Mouse (Mus musculus) intestine, embryonic 15.5 days (tissue): ENCODE results near the gene Dnajc15. TPM values are rescaled to one million over a fixed set of nuclear protein-coding genes. Genes with fewer than 3 reads are reported as not detected.
A peak's percentile ranks its signal among the peaks of the same experiment; 100 is the strongest.

Experiments used
- ATAC-seq: fragments of 200-750 bp; cut with Nextera tagmentation; 2 replicates; pipeline ENCODE4 v1.8.0; 2017; ENCODE audit warnings: moderate TSS enrichment, moderate library complexity
- H3K27ac ChIP-seq: fragments of 300-500 bp; sonication (generic); 2 replicates; pipeline ENCODE4 v1.5.1; 2015; ENCODE audit warnings: mild to moderate bottlenecking, inconsistent platforms
- H3K27me3 ChIP-seq: fragments of 300-500 bp; sonication (generic); replicated peaks from 2 replicates; pipeline ENCODE4 v1.6.1; 2015; ENCODE audit warnings: inconsistent platforms
- H3K36me3 ChIP-seq: fragments of 300-500 bp; sonication (generic); 2 replicates; pipeline ENCODE4 v1.6.1; 2015; ENCODE audit warnings: inconsistent platforms
- H3K4me1 ChIP-seq: fragments of 300-500 bp; sonication (generic); replicated peaks from 2 replicates; pipeline ENCODE4 v1.6.1; 2015; ENCODE audit warnings: inconsistent platforms
- H3K4me2 ChIP-seq: fragments of 300-500 bp; sonication (generic); replicated peaks from 2 replicates; pipeline ENCODE4 v1.6.1; 2015; ENCODE audit warnings: mild to moderate bottlenecking, inconsistent platforms
- H3K4me3 ChIP-seq: fragments of 300-500 bp; sonication (generic); replicated peaks from 2 replicates; pipeline ENCODE4 v1.5.1; 2015; ENCODE audit warnings: inconsistent platforms
- H3K9ac ChIP-seq: fragments of 300-500 bp; sonication (generic); 2 replicates; pipeline ENCODE4 v1.6.1; 2015; ENCODE audit warnings: inconsistent platforms
- H3K9me3 ChIP-seq: fragments of 300-500 bp; sonication (generic); 2 replicates; pipeline ENCODE4 v1.6.1; 2016; ENCODE audit warnings: inconsistent platforms
- WGBS: fragments of 180-500 bp; shearing (Covaris S2); methylation state at CpG from one replicate; pipeline ENCODE4 v1.1.7; 2015; 5-methylcytosine and 5-hydroxymethylcytosine counted together
- polyA plus RNA-seq: library from polyadenylated mRNA; unstranded; fragments of >200 nt; fragmentation: Nextera tagmentation; extraction: Ambion mirVana; gene quantifications from 2 replicates; pipeline ENCODE4 v1.2.1, GENCODE M21; 2015

Gene Dnajc15
- polyA plus RNA-seq, 1 experiment from 2014 or later = 109 TPM

DNA sequence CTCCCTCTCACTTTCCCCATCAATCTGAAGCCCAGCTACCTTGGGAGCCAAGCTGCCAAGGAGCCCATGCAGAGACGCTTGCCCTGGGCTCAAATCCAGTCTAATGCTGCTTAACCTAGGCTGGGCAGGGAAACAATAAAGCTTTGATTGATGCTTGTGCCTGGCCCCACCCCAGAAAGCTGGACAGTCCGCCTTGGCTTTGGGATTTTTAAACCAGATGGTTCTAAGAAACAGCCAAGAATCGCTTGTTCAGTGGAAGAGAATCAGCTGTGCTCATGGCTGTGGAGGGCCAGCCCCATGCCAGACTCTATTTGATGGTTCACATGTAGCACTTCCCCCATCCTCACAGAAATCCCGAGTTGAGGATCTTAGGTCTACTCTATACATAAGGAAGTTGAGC, 60.0 kb downstream of the Dnajc15 start:
- 44% methylated on average over 4 of the region's 4 CpGs for WGBS
- H3K9ac ChIP-seq = no peak overlapping the region
- peak; percentile 45; the same call in 1 of the 2 replicates for ATAC-seq

DNA sequence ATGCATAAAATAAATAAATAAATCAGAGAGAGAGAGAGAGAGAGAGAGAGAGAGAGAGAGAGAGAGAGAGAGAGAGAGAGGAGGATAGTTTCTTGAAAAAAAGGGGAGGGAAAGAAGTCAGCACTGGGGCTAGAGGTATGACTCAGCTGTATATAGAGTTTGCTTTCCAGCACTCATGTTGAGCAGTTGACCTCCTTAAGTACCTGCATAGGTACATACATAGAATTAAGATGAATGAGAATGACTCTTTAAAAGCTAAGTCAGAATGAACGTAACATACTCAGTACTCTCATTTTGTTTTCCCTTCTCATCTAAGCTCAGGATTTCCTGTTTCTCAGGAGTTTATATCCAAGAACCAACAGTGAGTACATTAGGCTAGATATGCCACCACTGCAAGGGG, 62.0 kb downstream of the Dnajc15 start:
- H3K4me2 ChIP-seq = no peak overlapping the region
- ATAC-seq = no peak
- H3K9me3 ChIP-seq = no peaks in the 10 kb centered on the region
- H3K36me3 ChIP-seq = no peaks in the 10 kb centered on the region
- no peaks in the 10 kb centered on the region for H3K27me3 ChIP-seq
- H3K9ac ChIP-seq = no peak overlapping the region
- H3K4me3 ChIP-seq = no peak overlapping the region
- WGBS = 77% methylated on average over 1 of the region's 1 CpGs
- no peak overlapping the region for H3K27ac ChIP-seq
- H3K4me1 ChIP-seq = no peaks in the 10 kb centered on the region

More for the DNA sequence above, 60.0 kb downstream of the Dnajc15 start:
- Histone ChIP-seq H3K27ac (no peak overlapping the region), H3K4me1 (no peaks in the 10 kb centered on the region), H3K4me3 (no peak overlapping the region), H3K27me3 (no peaks in the 10 kb centered on the region), H3K4me2 (no peak overlapping the region), H3K36me3 (no peaks in the 10 kb centered on the region), H3K9me3 (no peaks in the 10 kb centered on the region)

DNA sequence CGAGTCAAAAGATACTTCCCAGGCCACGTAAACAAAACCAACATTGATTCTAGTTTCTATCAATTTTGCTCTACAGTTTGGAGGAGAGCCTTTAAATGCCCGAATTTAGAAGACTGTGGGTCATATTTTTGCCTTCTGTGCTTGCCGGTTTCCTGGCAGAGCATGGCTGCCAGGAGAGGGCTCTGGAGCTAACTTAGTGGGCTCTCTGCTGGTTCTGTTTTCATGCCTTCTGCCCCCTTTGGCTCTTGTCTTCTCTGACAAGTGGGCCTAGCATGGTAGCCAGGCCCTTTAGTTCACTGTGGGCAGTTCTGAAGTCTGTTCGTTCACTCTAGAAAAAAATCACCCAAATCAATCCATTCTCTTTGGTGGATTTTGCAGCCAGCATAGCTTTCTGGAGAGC, 63.5 kb downstream of the Dnajc15 start:
- Histone ChIP-seq H3K36me3 (no peaks in the 10 kb centered on the region), H3K9me3 (no peaks in the 10 kb centered on the region), H3K9ac (no peak overlapping the region), H3K27ac (no peak overlapping the region), H3K4me2 (no peak overlapping the region), H3K27me3 (no peaks in the 10 kb centered on the region), H3K4me1 (no peaks in the 10 kb centered on the region), H3K4me3 (no peak overlapping the region)
- 81% methylated on average over 5 of the region's 5 CpGs for WGBS
- ATAC-seq = no peak

DNA sequence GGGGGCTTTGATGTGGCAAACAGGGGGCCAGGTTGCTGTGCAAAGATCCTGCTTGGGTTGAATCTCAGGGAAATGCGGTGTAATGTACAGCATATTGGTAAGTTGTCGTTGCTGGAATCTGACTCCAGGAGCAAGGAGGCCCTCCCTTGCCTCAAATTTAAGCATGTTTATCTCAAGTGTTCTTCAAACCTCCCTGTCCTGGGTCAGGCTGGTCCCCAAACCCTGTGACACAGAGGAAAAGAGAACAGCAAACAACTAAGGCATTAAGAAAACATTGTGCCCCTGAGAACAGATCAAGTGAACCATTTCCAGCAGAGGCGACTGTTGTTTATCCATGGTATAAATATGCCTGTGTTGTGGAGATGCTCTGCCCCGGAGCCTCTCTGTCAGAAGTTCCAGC, 67.1 kb downstream of the Dnajc15 start:
- no peak for ATAC-seq
- no peaks in the 10 kb centered on the region for H3K36me3 ChIP-seq
- WGBS = 58% methylated on average over 4 of the region's 4 CpGs
- H3K4me1 ChIP-seq = no peaks in the 10 kb centered on the region
- H3K4me3 ChIP-seq = no peak overlapping the region
- H3K4me2 ChIP-seq = no peak overlapping the region
- H3K27ac ChIP-seq = no peak overlapping the region
- H3K9ac ChIP-seq = no peak overlapping the region
- no peaks in the 10 kb centered on the region for H3K9me3 ChIP-seq
- H3K27me3 ChIP-seq = no peaks in the 10 kb centered on the region

DNA sequence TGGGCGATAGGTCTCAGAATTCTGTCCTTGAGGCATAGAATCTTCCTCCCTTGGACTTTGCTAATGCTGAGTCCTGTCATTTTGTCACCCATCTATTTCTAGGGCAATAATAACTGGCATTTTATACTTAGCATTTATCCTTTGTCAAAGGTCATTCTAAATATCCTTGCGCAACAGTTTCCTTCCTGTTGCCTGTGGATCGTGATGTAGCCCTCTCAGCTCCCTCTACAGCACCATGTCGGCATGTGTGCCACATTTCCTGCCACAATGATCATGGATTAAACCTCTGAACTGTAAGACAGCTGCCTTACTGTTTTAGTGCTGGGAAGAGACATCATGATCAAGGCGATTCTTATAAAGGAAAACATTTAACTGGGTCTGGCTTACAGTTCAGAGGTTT, 68.6 kb downstream of the Dnajc15 start:
- H3K9ac ChIP-seq = no peak overlapping the region

DNA sequence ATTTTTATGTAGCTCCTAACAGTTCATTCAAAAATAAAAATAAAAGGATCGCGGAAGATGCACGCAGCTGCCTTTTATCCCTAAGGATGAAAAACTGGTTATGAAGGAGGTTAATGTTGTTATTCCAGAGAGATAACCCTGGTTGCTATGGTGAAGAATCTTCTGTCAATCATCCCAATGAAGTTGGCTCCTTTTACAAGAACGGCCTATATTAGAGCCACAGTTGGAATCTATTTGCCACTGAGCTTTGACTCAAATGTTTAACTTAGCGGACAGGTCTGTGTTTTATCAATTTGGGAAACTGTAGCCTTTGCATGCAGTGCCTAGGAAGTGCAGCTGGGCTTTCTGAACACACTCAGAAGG, 72.7 kb downstream of the Dnajc15 start:
- 41% methylated on average over 5 of the region's 5 CpGs for WGBS
- H3K9ac ChIP-seq = no peak overlapping the region
- H3K36me3 ChIP-seq = no peaks in the 10 kb centered on the region
- H3K27ac ChIP-seq = no peak overlapping the region
- H3K27me3 ChIP-seq = no peaks in the 10 kb centered on the region
- no peak overlapping the region for H3K4me2 ChIP-seq
- 0 out of 2 replicates have a peak, but pooled peaks cover 2% of the 10 kb centered on the region for H3K4me1 ChIP-seq
- no peak overlapping the region for H3K4me3 ChIP-seq
- ATAC-seq = no peak
- H3K9me3 ChIP-seq = no peaks in the 10 kb centered on the region

More for the DNA sequence above, 68.6 kb downstream of the Dnajc15 start:
- Histone ChIP-seq H3K27ac (no peak overlapping the region), H3K4me2 (no peak overlapping the region), H3K9me3 (no peaks in the 10 kb centered on the region), H3K4me1 (0 out of 2 replicates have a peak, but pooled peaks cover 1% of the 10 kb centered on the region), H3K36me3 (no peaks in the 10 kb centered on the region), H3K4me3 (no peak overlapping the region), H3K27me3 (no peaks in the 10 kb centered on the region)
- ATAC-seq = no peak
- WGBS = 81% methylated on average over 5 of the region's 5 CpGs

DNA sequence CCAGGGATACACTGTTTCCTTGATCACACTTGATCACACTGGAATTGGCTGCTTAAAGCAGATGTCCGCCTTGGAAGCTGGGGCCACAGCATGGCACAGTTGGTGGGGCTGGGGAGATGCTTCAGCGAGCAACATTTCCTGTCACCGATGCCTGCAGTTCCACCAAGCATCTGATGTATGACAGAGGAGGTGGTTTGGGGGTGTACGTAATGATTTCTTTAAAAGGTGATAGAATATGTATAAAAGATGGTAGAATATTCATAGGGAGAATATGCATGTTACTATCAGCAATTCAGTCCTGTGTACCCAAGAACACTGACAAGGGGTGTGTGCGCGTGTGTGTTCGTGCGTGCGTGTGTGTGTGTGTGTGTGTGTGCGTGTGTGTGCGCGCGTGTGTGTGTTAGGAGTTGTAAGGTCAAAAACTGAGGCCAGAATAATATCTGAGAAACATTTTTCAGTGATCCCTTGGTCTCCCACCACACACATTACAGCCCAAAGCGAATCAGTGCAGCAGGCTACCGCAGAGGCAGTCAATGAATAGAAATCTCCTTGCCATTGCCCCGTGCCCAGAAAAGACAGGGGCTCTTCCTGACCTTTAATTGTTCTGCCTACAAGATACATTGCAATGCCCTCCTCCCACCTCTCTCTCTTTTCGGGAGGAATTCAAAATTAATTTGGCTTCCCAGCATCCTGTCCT, 73.2 kb downstream of the Dnajc15 start:
- no peak for ATAC-seq

DNA sequence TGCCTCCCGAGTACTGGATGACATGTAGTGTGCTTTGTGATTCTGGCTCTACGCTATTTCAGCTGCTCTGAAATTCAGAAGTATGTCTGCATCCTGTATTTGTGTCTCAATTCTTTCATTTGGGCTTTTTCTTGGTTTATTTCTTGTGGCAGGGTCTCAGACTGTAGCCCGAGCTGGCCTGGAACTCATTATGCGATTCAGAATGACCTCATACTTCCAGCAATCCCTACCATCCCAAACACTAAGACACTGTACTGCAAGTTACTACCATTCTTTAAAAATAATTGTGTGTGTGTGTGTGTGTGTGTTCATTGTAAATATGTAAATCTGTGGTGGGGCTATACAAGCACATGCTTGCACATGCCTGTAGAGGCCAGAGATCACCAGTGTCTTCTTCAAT, 78.4 kb downstream of the Dnajc15 start:
- no peak for ATAC-seq
- WGBS = 76% methylated on average over 4 of the region's 4 CpGs

More for the DNA sequence above, 73.2 kb downstream of the Dnajc15 start:
- no peak overlapping the region for H3K9ac ChIP-seq
- H3K27ac ChIP-seq = no peak overlapping the region
- 71% methylated on average over 17 of the region's 17 CpGs for WGBS
- H3K36me3 ChIP-seq = no peaks in the 10 kb centered on the region
- H3K4me1 ChIP-seq = 0 out of 2 replicates have a peak, but pooled peaks cover 2% of the 10 kb centered on the region
- no peaks in the 10 kb centered on the region for H3K9me3 ChIP-seq
- H3K27me3 ChIP-seq = no peaks in the 10 kb centered on the region
- no peak overlapping the region for H3K4me3 ChIP-seq
- no peak overlapping the region for H3K4me2 ChIP-seq

DNA sequence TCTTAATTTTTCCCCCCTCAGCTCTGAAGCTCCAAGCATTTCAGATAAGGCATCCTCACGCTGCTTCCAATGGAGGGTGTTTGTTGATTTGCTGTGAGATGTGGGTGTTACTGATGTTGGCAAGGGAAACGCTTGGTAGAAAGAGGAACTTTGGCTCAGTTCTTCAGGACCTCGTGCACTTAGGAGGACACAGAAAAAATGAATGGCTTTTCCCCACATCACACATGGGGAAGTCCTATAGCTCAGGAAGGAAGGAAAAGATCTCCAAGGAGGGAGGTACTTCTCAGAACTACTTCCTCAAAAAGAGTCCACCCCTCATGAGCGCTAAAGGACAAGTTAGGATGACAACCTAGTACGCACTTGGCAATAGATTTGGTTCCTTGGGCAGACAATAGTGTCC, 79.7 kb downstream of the Dnajc15 start:
- Histone ChIP-seq H3K4me1 (no peaks in the 10 kb centered on the region), H3K9me3 (no peaks in the 10 kb centered on the region), H3K36me3 (no peaks in the 10 kb centered on the region), H3K9ac (no peak overlapping the region), H3K4me3 (no peak overlapping the region), H3K27ac (no peak overlapping the region), H3K27me3 (no peaks in the 10 kb centered on the region), H3K4me2 (no peak overlapping the region)
- 78% methylated on average over 5 of the region's 5 CpGs for WGBS
- ATAC-seq = no peak

More for the DNA sequence above, 78.4 kb downstream of the Dnajc15 start:
- H3K27ac ChIP-seq = no peak overlapping the region
- H3K36me3 ChIP-seq = no peaks in the 10 kb centered on the region
- H3K4me2 ChIP-seq = no peak overlapping the region
- H3K9me3 ChIP-seq = no peaks in the 10 kb centered on the region
- no peak overlapping the region for H3K4me3 ChIP-seq
- no peaks in the 10 kb centered on the region for H3K27me3 ChIP-seq
- no peak overlapping the region for H3K9ac ChIP-seq
- 0 out of 2 replicates have a peak, but pooled peaks cover 2% of the 10 kb centered on the region for H3K4me1 ChIP-seq

DNA sequence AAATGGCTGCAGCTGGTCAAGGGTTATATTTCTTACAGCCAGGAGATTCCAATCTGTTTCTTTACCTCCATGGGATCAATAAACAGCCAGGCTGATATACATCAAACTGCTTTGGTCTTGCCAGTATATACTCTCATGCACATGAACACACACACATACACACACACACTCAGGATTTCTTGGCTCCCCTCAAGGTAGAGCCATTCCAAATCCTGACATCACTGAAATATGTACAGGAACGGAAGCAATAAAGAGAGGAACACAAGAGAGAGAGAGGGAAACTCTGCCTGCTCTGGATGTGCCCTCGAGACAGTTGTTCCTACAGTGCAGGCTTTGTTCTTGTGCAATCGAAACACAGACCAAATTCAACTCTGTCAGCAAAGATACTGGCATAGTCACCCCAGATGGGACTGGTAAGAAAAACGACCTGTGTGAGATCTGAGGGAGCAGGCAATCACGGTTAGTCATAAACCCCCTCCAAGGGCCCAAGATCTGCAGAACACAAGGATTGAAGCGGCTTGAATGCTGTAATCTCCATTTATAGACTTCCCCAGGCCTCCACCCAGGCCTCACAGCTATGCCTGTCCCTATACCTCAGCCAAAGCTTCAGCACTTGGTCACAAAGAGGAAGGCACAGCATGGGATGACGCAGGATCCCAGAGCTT, 80.5 kb downstream of the Dnajc15 start:
- WGBS = 51% methylated on average over 7 of the region's 7 CpGs
- no peak overlapping the region for H3K4me3 ChIP-seq
- ATAC-seq = peak; percentile 55; the same call in 1 of the 2 replicates
- no peaks in the 10 kb centered on the region for H3K4me1 ChIP-seq
- no peaks in the 10 kb centered on the region for H3K27me3 ChIP-seq
- H3K36me3 ChIP-seq = no peaks in the 10 kb centered on the region
- H3K4me2 ChIP-seq = no peak overlapping the region
- no peak overlapping the region for H3K9ac ChIP-seq
- H3K9me3 ChIP-seq = no peaks in the 10 kb centered on the region
- no peak overlapping the region for H3K27ac ChIP-seq

DNA sequence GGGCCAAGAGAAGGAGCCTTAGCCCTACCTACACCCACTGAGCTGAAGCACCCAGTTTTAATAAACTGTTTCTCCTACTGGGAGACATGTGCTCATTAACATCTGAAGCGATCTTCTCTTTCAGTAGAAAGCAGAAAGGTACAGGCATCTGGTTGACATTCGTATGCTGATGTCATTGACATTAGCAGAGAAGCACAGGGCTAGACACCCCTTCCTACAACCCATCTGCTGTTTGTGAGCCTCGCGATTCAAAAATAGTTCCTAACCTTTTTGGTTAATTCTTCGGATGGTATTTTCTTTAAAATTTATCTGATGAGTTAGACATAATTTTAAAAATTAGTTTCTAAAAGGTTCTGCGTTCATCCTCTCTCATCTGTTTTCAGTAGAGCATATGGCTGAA, 81.9 kb downstream of the Dnajc15 start:
- no peaks in the 10 kb centered on the region for H3K27me3 ChIP-seq

DNA sequence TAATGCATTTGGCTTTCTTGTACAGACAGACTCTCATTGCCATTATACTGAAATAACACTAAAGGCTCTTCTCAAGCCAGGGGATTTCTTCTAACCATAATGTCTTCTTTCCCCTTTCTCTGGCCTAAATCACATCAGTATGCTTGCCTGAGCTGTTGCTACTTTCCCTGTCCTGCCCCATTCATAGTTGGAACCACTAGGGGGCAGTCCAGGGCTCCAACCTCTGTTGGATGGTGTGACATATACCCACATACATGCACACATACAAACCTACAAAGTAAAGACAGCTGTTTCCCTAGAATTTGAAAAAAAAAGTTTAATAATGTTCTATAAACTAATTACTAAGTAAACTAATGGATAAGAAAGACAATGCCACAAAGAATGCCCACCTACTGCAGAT, 91.7 kb downstream of the Dnajc15 start:
- Histone ChIP-seq H3K4me2 (no peak overlapping the region), H3K9ac (no peak overlapping the region), H3K27me3 (no peaks in the 10 kb centered on the region), H3K4me3 (no peak overlapping the region), H3K9me3 (no peaks in the 10 kb centered on the region), H3K27ac (no peak overlapping the region), H3K4me1 (no peaks in the 10 kb centered on the region), H3K36me3 (no peaks in the 10 kb centered on the region)
- ATAC-seq = no peak

More for the DNA sequence above, 81.9 kb downstream of the Dnajc15 start:
- no peaks in the 10 kb centered on the region for H3K36me3 ChIP-seq
- H3K4me1 ChIP-seq = no peaks in the 10 kb centered on the region
- H3K4me2 ChIP-seq = no peak overlapping the region
- H3K4me3 ChIP-seq = no peak overlapping the region
- no peak overlapping the region for H3K9ac ChIP-seq
- ATAC-seq = no peak
- H3K27ac ChIP-seq = no peak overlapping the region
- 95% methylated on average over 6 of the region's 6 CpGs for WGBS
- H3K9me3 ChIP-seq = no peaks in the 10 kb centered on the region

DNA sequence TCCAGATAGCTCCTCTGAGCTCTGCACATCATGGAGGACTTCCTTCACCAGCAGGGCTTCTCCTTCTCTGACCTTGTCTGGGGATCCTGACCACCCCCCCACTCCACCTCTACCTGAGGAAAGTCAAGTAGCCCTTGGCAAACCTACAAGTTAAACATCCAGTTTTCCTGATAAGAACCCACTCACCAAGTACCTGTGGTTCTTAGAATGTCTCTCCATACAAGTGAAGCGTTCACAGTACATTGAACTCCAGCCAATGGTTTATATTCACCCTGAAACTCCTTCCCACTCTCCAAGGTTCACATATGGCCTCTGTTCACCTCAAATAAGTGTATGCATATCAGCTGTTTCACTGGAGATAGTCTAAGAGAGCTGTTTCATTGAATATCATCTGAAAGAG, 97.6 kb downstream of the Dnajc15 start:
- Histone ChIP-seq H3K9me3 (no peaks in the 10 kb centered on the region), H3K4me1 (no peaks in the 10 kb centered on the region), H3K27me3 (no peaks in the 10 kb centered on the region), H3K9ac (no peak overlapping the region), H3K4me2 (no peak overlapping the region), H3K36me3 (no peaks in the 10 kb centered on the region), H3K27ac (no peak overlapping the region), H3K4me3 (no peak overlapping the region)
- no peak for ATAC-seq
- WGBS = 81% methylated on average over 1 of the region's 1 CpGs
